Comparison of ENCODE assay signal across 11 mouse cellular contexts in genomic region chr6:128099871-128100270, GRCm38 (mm10). TPM values are rescaled to one million over a fixed set of nuclear protein-coding genes. Genes with fewer than 3 reads are reported as not detected.
DNase-seq lines count a peak whose midpoint lies in the region; ATAC-seq and TF ChIP-seq lines count a peak whose summit lies in the region.
"Had no signal": no experiment of that assay in that cellular context is flagged by ENCODE, and none has a peak within 500 bp of the region (broad histone marks: within the 10 kb centered on the region; RNA-seq: fewer than 3 reads in every experiment).

No protein-coding gene starts in this region.

- 67% methylated on average over 5 of the region's 5 CpGs for WGBS in forebrain, postnatal 0 days
- WGBS in forebrain, embryonic 14.5 days = 79% methylated on average over 5 of the region's 5 CpGs
- 77% methylated on average over 5 of the region's 5 CpGs for WGBS in lung, embryonic 14.5 days

- no peak for TF ChIP-seq POLR2A in brain, embryonic 14.5 days (IDR thresholded peaks at IDR 0.05; ENCODE audit: borderline replicate concordance, extremely low read depth, insufficient read depth, insufficient read length, poor library complexity, severe bottlenecking)

- peak overlapping the region; percentile 62 for H3K27ac ChIP-seq in forebrain, postnatal 0 days (ENCODE audit: low read depth, low read length)
- no peak overlapping the region for H3K27ac ChIP-seq in forebrain, embryonic 14.5 days (ENCODE audit: low read depth, low read length)
- peak overlapping the region; percentile 66; the same call in 1 of the 2 replicates for H3K27ac ChIP-seq in lung, embryonic 14.5 days (ENCODE audit: low read depth)
- H3K27ac ChIP-seq: midbrain, embryonic 12.5 days had no signal

- no peaks in the 10 kb centered on the region for H3K27me3 ChIP-seq in forebrain, postnatal 0 days (ENCODE audit: insufficient read depth, low read length)
- no peaks in the 10 kb centered on the region for H3K27me3 ChIP-seq in forebrain, embryonic 14.5 days (replicated peaks; ENCODE audit: control insufficient read depth, insufficient read depth, low read length)
- no peaks in the 10 kb centered on the region for H3K27me3 ChIP-seq in lung, embryonic 14.5 days (ENCODE audit: insufficient read depth, low read length)
- H3K27me3 ChIP-seq: midbrain, embryonic 12.5 days had no signal

- DNase-seq in forebrain, postnatal 0 days = no peak
- no peak for DNase-seq in forebrain, embryonic 14.5 days (ENCODE audit: low spot score)
- DNase-seq in lung, embryonic 14.5 days = peak; percentile 42
- no peak for DNase-seq in lung, postnatal 14 days
- DNase-seq in brain, embryonic 14.5 days (ENCODE audit: low read depth) = no peak
- no peak for DNase-seq in layer of hippocampus, adult 18-20 months (ENCODE audit: low spot score in 2 of 2)
- no peak for DNase-seq in B cell, adult 2 months
- DNase-seq: cerebellum, adult 11 months had no signal

- H3K36me3 ChIP-seq in forebrain, postnatal 0 days (ENCODE audit: insufficient read depth) = no peaks in the 10 kb centered on the region
- no peaks in the 10 kb centered on the region for H3K36me3 ChIP-seq in forebrain, embryonic 14.5 days (ENCODE audit: control insufficient read depth, insufficient read depth, low read length)
- no peaks in the 10 kb centered on the region for H3K36me3 ChIP-seq in lung, embryonic 14.5 days (ENCODE audit: insufficient read depth)
- H3K36me3 ChIP-seq: G1E; midbrain, embryonic 12.5 days had no signal

- peak; percentile 63 for TF ChIP-seq CTCF in forebrain, postnatal 0 days (IDR thresholded peaks at IDR 0.05; ENCODE audit: low read depth)
- peak; percentile 64 for TF ChIP-seq CTCF in lung, embryonic 14.5 days (IDR thresholded peaks at IDR 0.05; ENCODE audit: low read depth)
- peak; percentile 46; the same call in 1 of the 2 replicates for TF ChIP-seq CTCF in brain, embryonic 14.5 days (IDR thresholded peaks at IDR 0.05; ENCODE audit: borderline replicate concordance, extremely low read depth, insufficient read depth, insufficient read length)

- no peak overlapping the region for H3K9ac ChIP-seq in forebrain, postnatal 0 days
- no peak overlapping the region for H3K9ac ChIP-seq in forebrain, embryonic 14.5 days (ENCODE audit: low read length)
- no peak overlapping the region for H3K9ac ChIP-seq in lung, embryonic 14.5 days
- H3K9ac ChIP-seq: midbrain, embryonic 12.5 days had no signal

- no peaks in the 10 kb centered on the region for H3K9me3 ChIP-seq in forebrain, postnatal 0 days (ENCODE audit: low read length)
- no peaks in the 10 kb centered on the region for H3K9me3 ChIP-seq in forebrain, embryonic 14.5 days (replicated peaks; ENCODE audit: control insufficient read depth, low read length)
- H3K9me3 ChIP-seq in lung, embryonic 14.5 days (ENCODE audit: low read depth, low read length) = no peaks in the 10 kb centered on the region
- H3K9me3 ChIP-seq: midbrain, embryonic 12.5 days had no signal

- H3K4me1 ChIP-seq in forebrain, postnatal 0 days (ENCODE audit: insufficient read depth) = peaks cover 6% of the 10 kb centered on the region; the same call in 1 of the 2 replicates
- H3K4me1 ChIP-seq in forebrain, embryonic 14.5 days (ENCODE audit: control insufficient read depth, insufficient read depth, low read length) = peaks cover 11% of the 10 kb centered on the region
- H3K4me1 ChIP-seq in lung, embryonic 14.5 days (ENCODE audit: insufficient read depth) = peaks cover 13% of the 10 kb centered on the region

- peak; percentile 4 for ATAC-seq in forebrain, postnatal 0 days
- ATAC-seq in forebrain, embryonic 14.5 days = no peak
- ATAC-seq in lung, embryonic 14.5 days (ENCODE audit: insufficient read depth) = no peak
- peak; percentile 48; the same call in 1 of the 2 replicates for ATAC-seq in megakaryocyte progenitor cell, adult 5-6 weeks (replicated peaks; ENCODE audit: poor library complexity)

- no peak overlapping the region for H3K4me3 ChIP-seq in forebrain, postnatal 0 days (ENCODE audit: low read depth, low read length)
- no peak overlapping the region for H3K4me3 ChIP-seq in forebrain, embryonic 14.5 days (ENCODE audit: low read depth, low read length)
- no peak overlapping the region for H3K4me3 ChIP-seq in lung, embryonic 14.5 days (ENCODE audit: low read depth, low read length)
- H3K4me3 ChIP-seq: midbrain, embryonic 12.5 days had no signal

- no peak overlapping the region for H3K4me2 ChIP-seq in forebrain, postnatal 0 days (ENCODE audit: low read depth)
- H3K4me2 ChIP-seq in forebrain, embryonic 14.5 days (ENCODE audit: low read length) = no peak overlapping the region
- H3K4me2 ChIP-seq in lung, embryonic 14.5 days = no peak overlapping the region
- H3K4me2 ChIP-seq: midbrain, embryonic 12.5 days had no signal

RNA-seq across cellular contexts. Expression of gene Tspan9, which starts 43.5 kb away (rescaled TPM):
- total RNA-seq in forebrain, postnatal 0 days (2014; rRNA removed) = 140 and 150 TPM in 2 replicates
- polyA plus RNA-seq in forebrain, postnatal 0 days (2015; fragmentation: Nextera tagmentation; extraction: Ambion mirVana) = 52.7 and 63.9 TPM in 2 replicates
- 23.0 and 36.2 TPM in 2 replicates for polyA plus RNA-seq in forebrain, embryonic 14.5 days (2014; fragmentation: Nextera tagmentation; extraction: Ambion mirVana)
- 118 and 121 TPM in 2 replicates for polyA plus RNA-seq in lung, embryonic 14.5 days (2014; fragmentation: Nextera tagmentation; extraction: Ambion mirVana)
- polyA plus RNA-seq in brain, embryonic 14.5 days (2012; rRNA removed) = 41.8 and 49.7 TPM in 2 replicates
- total RNA-seq in megakaryocyte progenitor cell, adult 5-6 weeks (2015) = 0.71 and 2.7 TPM in 2 replicates
- total RNA-seq in megakaryocyte progenitor cell, adult 5-6 weeks (2017) = 2.8 and 4.4 TPM in 2 replicates
- total RNA-seq in layer of hippocampus, adult 18-20 months (2021) = 10 to 100 TPM; 48.4 to 53.8 TPM
- polyA plus RNA-seq: G1E had no signal

Comparison
In these comparisons a context has a peak if more than half of its experiments do, and no peak if none do; other contexts are left out.
1. ATAC-seq: peak in forebrain, postnatal 0 days (single experiment) and megakaryocyte progenitor cell, adult 5-6 weeks (single experiment); none in forebrain, embryonic 14.5 days (single experiment) and lung, embryonic 14.5 days (single experiment).
2. Peak in every context shown above with its lines, with median percentiles within 50 percentile points of each other: CTCF ChIP-seq.